Mouse (Mus musculus) cerebellum, postnatal 4 days (tissue): ENCODE data around the gene Arhgap18.

Experiments used
- DNase-seq, 2 experiments: peaks; one replicate each; pipeline ENCODE4 v3.0.0; 2022; ENCODE audit warnings: low spot score in 2 of 2, mixed read lengths in 1 of 2

Arhgap18 gene

DNA sequence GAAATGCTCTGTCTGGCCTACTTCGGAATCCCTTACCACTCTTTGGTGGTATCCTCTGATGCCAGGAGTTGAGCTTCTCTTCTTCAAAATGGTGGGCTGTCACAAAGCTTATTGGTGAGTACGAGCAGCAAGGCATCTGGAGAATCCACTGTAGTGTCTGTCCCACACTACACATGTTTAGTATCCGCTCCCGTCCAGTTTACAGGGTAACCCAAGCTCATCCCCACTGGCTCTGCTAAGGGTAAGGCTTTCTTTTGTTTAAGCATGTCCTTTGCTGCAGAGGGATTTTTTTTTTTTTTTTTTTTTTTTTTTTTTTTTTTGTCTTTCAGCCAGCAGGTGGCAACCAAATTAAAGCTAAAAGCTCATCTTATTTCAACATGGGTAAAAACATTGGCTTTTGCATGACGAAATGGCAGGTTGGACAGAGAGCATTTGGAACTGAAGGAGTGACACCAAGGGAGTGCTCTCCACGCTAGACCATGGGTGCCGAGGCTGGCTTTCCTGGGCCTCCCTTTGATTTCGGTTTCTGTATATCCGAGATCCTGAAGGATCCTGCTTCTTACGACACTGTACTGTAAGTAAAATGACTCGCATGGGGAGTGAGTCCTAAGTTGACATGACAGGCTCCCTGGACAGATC lies at the start of gene Arhgap18:
TSS of gene Arhgap18 (plus strand) at position 493 of the 639 bp plus-strand sequence.
- no peak for DNase-seq

DNA sequence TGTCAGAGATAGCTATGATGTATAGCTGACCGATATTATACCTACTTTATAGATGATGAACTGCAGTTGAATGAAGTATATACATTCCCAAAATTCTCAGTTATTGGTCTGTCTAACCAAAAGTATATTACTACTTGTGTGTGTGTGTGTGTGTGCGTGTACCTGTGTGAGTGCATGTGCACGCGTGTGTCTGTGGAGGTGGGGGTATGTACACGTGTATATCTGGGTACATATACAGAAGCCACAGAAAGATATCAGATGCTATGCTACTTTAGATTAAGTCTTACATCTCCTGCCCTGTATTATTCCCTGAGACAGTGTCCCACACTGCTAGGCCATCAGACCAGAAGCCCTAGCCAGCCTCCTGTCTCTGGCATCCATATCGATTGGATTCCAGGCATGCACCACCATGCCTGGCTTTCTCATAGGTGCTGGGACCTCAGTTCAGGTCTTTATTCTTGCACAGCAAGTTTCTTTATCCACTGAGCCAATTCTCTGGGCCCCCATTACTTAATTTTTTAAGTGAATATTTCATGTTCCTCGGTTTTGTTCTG lies 42.7 kb upstream of the Arhgap18 start:
- DNase-seq, result peak in 1 of 2 experiments; percentile 1

DNA sequence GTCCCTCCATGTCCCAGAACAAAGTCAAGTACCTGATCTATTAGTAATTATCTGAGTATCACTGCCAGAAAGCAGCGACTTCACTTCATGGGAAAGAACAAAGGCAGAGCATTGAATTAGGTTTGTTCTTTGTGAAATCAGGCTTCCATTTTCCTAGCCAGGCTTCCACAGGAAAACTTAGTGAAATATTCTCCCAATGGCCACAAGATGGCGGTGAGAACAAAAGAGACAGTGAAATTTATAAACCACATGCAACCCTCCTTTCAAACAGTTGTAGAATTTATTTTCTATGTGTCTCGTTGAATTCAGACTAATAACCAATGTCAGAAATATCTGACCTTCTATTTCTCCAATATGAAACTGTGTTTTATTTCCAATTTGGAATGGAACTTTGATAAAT lies 42.2 kb upstream of the Arhgap18 start:
- DNase-seq, result peak in 1 of 2 experiments; percentile 36

DNA sequence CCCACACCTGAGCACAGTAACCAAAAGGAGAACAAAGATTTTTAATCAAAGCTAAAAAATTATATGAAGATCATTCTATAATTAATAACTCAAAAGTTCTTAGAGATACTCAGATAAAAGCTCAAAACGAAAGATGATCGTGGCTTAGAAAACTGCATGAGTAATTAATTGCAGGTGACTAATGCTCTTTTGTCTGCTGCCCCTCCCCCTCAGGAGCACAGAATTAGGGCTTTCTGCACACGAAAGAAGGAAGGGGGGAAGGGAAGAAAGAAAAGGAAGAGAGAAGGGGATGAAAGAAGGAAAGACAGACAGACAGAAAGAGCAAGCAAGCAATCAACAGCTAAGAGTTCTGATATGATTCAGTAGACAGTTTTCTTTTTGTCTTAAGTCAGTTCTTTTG lies 39.2 kb upstream of the Arhgap18 start:
- no peak for DNase-seq

DNA sequence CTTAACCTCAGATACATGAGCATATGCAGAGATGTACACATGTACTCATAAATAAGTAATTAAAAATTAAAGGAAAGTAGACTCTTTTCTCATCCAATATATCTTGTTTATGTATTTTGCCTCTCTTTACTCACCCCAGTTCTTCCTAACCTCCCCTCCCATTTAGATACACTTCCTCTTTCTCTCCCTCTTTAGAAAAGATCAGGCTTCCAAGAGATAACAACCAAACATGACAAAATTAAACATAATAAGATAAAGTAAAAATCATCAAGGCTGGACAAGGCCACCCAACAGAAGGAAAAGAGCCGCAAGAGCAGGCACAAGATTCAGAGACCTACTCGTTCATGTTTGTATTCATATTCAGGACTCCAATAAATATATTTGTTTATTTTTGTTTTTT lies 28.5 kb upstream of the Arhgap18 start:
- no peak for DNase-seq

GRCm38 (mm10) chr10:26725255-26725654 lies 28.0 kb upstream of the Arhgap18 start:
- no peak for DNase-seq

DNA sequence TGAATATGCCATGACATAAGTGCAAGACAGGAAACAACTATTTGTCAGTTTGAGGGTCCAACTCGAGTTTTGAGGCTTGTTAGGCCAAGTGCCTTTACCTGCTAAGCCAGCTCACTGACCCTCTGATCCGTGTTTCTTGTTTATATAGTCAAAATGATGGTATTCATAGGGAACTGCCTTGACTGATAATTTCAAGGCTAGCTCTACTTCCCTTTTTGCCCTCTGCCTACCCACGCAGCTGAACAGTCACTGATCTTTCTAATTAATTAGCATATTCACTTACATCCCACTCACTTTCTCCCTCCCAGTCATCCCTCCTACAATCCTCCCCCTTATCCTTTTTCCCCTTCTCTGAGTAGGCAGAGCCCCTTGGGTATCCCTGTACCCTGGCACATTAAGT lies 2.4 kb upstream of the Arhgap18 start:
- DNase-seq, result no peak

DNA sequence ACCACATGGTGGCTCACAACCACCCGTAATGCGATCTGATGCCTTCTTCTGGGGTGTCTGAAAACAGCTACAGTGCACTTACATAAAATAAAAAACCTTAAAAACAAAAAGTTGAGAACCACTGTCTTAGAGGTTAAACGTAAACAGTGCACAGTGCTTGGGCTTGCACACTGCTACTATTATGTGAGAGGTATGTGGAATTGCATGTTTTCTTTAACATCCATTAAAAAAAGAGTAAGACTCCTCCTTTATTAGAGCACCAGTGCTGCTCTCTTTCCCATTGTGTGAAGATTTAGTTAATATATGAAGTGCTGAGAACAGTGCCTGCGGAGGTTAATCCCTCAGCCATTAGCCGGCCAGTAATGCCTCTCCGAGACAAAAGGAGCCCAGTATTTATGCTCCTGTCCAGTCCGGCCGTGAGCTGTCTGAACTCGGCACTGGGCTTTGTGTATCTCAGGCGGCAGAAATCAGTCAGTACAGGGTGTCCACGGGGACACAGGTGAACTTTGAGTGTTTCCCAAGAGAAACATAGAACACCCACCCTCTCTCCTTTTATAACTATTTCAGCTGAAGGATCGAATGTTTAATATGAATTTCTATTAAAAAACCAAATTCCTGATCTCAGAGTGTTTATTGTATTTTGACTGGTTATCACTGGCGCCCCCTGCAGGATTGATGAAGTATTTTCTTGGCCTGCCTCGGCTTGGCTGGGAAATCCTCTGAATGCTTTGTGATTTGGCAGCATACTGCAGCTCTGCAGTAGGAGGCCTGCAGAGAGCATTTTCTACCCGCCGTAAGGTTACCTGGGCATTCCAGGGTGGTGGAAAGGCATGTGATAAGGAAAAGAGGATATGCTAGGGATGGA lies 925 bp upstream of the Arhgap18 start:
- DNase-seq, result peak; percentile 34 to 49

DNA sequence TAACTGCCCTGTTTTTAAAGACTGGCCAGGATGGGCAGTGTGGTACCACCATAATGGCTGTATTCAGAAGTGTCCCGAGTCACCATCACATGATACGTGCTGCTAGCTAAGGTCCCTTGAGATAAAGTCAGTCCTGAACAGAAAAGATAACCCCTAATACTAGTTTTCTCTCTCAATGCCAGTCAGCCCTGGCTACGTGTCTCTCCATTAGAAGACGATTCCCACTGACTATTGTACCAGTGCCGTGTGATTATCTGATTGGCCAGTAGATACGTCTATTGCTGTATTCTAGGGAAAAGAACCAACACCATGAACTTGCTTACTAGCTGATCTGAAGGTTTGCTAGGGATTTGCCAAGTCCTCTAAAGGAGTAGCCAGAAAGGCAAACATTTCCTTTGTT lies 785 bp downstream of the Arhgap18 start:
- no peak for DNase-seq

GRCm38 (mm10) chr10:26757231-26757630 lies 4.0 kb downstream of the Arhgap18 start:
- no peak for DNase-seq

GRCm38 (mm10) chr10:26759469-26759868 lies 6.2 kb downstream of the Arhgap18 start:
- DNase-seq, result no peak

GRCm38 (mm10) chr10:26761103-26761502 lies 7.9 kb downstream of the Arhgap18 start:
- no peak for DNase-seq

GRCm38 (mm10) chr10:26761991-26762903 lies 9.0 kb downstream of the Arhgap18 start:
- DNase-seq, result no peak

GRCm38 (mm10) chr10:26767196-26767595 lies 14.0 kb downstream of the Arhgap18 start:
- no peak for DNase-seq

DNA sequence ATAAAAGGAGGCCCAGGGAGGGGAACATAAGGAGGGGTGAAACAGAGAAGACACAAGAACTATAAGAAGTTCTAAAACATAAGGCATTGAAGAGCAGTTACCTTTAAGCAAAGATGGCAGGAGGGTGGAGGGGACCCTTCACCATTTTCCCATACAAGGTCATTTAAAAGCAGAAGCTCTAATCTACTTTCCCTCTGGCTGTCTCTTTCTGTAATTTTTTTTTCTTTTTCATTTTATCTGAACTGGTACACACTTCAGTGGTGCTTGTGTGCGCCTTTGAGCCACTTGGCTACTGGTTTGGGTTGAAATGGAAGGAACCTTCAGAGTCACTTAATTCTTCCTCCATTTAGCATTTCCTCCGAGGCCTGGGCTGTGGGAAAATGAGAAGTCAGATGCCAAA lies 15.7 kb downstream of the Arhgap18 start:
- no peak for DNase-seq

GRCm38 (mm10) chr10:26770035-26770434 lies 16.8 kb downstream of the Arhgap18 start:
- no peak for DNase-seq

DNA sequence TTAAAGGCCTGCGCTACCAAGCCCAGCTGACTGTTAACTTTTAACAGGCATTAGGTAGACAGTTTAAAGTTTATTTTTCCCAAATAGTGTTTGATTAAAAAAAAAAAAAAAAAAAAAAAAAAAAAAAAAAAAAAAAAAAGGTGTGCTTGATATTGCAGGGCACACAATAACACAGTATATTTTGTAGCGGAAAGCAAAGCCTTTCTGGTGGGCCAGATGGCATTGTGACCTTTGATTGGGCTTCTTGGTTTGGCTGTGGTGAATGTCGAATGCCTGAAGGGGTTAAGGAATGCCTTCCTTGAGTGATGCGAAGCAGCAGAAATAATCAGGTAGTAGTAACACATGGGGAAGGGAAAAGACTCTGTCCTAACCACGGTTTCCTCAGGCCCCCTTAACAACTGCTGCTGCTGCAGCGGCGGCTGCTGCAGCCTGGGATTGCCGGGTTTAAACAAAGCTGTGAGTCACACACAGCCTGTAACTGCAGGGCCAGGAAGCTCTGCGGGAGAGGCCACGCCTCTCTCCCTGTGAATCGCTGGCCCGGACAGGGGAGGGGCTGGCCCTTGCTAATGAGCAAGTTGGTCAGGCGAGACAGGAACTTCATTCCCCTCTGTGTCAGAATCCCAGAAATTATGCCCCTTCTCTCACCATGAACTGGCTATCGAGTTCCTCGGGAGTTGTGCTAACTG lies 18.9 kb downstream of the Arhgap18 start:
- DNase-seq, result peak; percentile 32 to 41

GRCm38 (mm10) chr10:26772624-26773540 lies 19.7 kb downstream of the Arhgap18 start:
- peak in 1 of 2 experiments; percentile 56 for DNase-seq

DNA sequence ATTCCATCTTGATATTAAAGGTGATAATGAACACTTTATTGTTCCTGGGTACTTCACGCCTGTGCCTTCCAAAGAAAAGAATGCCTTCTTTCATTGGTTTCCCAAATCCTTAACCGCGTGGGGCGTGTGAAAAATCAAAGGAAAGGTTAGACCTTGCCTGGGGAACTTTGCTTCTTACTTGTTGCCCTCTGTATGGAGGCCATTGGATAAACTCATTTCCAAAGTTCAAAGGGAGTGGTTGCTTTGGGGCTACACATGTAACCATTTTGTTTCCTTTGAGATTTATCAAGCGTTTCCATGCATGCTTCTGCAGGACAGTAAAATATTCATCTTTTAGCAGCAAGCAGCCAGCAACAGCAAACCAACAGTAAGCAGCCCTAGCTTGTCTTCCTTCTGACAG lies 20.3 kb downstream of the Arhgap18 start:
- no peak for DNase-seq

GRCm38 (mm10) chr10:26774266-26774665 lies 21.0 kb downstream of the Arhgap18 start:
- DNase-seq, result no peak
